Mouse (Mus musculus) naive thymus-derived CD4-positive, alpha-beta T cell, adult 2 months (primary cell): ENCODE data around the gene Sppl3.

Source experiments
- DNase-seq: peaks from one replicate; pipeline ENCODE4 v3.0.0-alpha.2; 2011; ENCODE audit warnings: low read depth

The Sppl3 gene

GRCm38 (mm10) chr5:115010577-115011216 is at the start of gene Sppl3:
Sppl3 (plus strand) TSS chr5:115011137.
- peak; percentile 97 for DNase-seq

GRCm38 (mm10) chr5:114961590-114962360 is 49.2 kb upstream of the Sppl3 start:
- DNase-seq = no peak

GRCm38 (mm10) chr5:114964315-114964966 is 46.5 kb upstream of the Sppl3 start:
- no peak for DNase-seq

DNA sequence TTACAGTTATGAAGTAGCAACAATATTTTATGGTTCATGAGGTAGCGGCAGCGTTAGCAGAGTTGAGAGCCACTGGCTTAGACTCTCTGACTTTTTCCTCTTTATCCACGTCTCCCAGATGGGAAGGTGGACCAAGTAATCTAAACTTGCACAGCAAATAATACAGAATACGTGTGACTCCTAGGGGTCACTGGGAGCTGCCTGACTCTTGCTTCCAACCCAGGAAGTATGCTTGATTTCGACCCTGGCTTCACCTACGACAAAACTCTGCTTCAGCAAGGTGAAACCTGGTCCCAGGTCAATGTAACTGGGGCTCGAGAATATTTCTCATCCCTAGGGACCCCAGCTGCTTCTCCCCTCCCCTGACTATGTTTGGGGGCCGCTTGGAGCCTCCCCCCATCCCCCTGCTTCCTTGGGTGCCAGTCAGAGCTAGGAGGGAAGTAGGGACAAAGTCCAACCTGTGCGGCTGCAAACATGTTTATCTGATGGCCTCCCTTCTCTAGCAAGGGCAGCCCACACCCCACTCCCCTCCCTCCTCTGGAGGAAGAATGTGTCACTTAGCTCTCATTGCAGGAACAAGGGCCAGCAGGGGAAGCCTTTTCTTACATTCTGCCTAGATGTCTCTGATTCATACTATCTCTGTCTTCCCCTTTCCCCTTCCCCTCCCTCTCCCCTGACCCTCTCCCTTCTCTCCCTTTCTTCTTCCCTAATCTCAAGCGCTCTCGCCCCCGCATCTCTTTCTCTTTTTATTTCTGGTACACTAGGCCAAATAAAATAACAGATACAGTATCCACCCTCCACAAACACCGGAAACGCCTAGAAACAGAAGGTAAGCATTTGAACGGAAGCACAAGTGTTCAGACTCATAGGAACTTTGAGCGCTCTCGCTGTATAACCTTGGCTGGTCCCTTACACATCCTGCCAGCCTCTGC is 45.7 kb upstream of the Sppl3 start:
- DNase-seq = peak; percentile 47

DNA sequence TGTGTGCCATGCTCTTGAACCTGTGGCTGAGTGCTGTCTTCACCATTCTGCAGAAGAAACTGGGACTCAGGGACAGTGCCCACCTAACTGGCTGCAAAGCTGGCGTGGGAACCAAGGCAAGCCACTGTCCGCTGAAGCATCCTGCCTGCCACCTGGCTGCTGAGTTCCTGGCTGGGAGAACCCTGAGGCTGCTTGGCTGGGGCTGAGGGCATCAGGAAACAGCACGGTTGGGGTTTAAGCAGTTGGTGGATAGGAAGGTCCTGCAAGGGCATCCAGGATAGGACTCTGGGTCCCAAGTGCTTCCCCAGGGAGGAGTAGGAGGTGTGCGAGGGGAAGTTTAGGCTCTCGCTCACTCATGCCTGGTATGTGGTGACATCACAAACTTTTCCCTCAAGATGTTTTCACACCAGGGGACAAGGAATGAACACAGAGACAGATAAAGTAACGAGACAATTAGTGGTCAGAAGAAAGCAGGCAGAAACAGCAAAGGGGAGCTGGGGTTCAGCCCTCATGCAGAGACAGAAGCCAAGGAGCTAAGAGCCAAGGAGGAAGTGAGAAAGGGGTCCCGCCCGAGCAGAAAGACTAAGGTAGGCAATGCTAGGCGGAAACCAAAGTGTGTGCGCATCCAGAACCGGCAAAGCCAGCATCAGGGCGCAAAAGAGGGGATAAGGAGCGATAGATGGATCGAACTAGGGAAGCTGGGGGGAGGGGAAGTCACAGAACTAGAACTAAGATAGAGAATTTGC is 43.2 kb upstream of the Sppl3 start:
- DNase-seq = no peak

DNA sequence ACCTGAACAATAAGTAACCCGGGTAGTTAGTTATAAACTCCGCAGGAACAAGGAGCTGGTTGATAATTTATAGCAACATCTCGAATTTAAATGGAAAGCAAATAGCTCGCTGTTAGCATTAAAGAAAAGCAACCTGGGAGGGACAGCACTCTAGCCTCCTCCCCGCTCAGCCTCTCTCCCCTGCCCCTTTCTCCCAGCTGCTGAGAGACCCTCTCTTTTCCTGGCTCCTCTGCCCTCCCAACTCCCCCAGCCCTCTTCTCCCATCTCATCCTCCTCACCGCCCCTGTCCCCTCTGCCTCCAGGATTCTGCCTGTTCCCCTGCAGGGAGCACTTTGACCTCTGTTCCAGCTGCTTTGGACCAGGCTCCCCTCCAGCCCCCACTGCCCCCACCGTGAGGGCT is 42.3 kb upstream of the Sppl3 start:
- no peak for DNase-seq

DNA sequence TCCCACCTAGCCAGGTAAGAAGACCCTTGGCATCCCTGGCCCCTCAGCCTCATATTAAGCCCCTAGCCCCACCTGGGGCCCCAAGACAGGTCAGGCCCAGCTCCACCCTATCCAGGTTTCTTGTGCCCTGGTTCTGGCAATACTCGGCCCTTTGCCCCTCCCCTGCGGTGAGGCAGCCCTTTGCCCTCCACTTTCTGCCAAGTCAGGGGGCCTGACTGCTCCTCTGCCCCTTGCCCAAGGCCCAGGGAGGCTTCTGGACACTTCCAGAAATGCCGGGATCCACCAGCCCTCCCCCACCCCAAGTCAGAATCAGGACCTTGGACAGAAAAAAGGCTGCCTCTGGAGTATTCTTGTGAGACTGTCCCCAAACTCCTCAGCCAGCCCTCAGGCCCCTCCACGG is 41.9 kb upstream of the Sppl3 start:
- DNase-seq = no peak

DNA sequence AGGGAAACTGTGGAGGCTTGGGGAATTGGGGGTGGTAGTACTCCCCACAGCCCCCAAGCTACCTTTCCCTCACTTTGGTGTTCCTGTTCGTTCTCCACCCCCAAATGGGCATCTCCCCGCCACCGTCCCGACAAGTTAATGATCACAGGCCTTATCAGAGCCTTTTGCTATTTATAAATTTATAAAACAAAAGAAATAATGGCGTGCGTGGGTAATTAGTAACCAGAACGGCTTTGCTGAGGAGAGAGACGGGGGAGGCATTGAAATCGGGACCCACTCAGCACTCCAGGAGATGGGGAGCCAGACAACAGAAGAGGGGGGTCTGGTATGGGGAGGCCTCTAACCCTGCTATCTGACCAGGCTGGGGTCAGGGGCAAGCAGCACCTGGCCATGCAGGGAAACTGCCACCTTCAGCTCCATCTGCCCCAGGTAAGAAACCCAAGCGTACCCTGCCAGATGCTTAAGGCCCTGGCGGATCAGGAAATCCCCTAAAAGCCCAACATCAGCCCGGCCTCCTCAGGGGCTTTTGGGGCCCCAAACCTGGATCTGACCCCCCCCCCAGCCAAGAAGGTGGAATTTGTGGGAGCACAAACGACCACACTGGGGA is 41.2 kb upstream of the Sppl3 start:
- no peak for DNase-seq

GRCm38 (mm10) chr5:114970824-114971227 is 40.1 kb upstream of the Sppl3 start, which contains the start of gene Hnf1a:
Hnf1a (minus strand) TSS chr5:114971094.
- DNase-seq = no peak

- DNase-seq = no peak
These were observed 38.7 kb upstream of the Sppl3 start for GRCm38 (mm10) chr5:114972201-114972600.

DNA sequence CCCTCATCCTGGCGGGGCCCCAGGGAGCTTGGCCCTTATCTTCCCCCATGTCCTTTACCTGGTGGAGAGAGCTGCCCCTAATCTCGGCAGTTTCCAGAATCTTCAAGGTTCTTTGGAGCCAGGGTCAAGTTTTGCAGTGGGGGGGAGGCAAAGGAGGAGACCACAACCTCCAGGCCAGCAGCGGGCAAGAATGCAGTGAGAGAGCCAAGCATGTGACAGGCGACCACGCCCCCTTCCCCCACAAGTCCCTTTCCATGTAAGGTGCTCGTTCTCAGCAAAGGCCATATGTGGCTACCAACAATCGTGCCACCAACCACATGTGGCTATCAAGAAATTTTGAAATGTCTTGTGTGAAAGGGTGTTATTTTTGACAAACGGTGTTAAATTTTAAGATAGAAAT is 37.8 kb upstream of the Sppl3 start:
- no peak for DNase-seq

DNA sequence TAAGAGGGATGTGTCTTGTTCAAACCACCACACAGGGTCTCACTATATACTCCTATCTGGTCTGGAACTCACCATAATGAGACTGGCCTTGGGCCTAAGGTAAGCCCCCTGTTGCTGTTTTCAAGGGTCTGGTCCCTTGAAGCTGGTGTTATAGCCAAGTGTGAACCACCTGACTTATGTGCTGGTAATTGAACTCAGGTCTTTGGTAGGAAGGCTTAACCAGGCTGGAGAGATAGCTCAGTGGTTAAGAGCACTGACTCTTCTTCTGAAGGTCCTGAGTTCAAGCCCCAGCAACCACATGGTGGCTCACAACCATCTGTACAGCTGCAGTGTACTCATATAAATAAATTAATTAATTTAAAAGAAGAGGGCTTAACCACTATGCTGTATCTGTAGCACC is 34.0 kb upstream of the Sppl3 start:
- DNase-seq = no peak

GRCm38 (mm10) chr5:114978473-114978872 is 32.5 kb upstream of the Sppl3 start:
- DNase-seq = no peak

- peak; percentile 69 for DNase-seq
These were observed 32.1 kb upstream of the Sppl3 start for GRCm38 (mm10) chr5:114978888-114979249.

- DNase-seq = peak; percentile 85
These were observed 31.5 kb upstream of the Sppl3 start for GRCm38 (mm10) chr5:114979250-114980121.

DNA sequence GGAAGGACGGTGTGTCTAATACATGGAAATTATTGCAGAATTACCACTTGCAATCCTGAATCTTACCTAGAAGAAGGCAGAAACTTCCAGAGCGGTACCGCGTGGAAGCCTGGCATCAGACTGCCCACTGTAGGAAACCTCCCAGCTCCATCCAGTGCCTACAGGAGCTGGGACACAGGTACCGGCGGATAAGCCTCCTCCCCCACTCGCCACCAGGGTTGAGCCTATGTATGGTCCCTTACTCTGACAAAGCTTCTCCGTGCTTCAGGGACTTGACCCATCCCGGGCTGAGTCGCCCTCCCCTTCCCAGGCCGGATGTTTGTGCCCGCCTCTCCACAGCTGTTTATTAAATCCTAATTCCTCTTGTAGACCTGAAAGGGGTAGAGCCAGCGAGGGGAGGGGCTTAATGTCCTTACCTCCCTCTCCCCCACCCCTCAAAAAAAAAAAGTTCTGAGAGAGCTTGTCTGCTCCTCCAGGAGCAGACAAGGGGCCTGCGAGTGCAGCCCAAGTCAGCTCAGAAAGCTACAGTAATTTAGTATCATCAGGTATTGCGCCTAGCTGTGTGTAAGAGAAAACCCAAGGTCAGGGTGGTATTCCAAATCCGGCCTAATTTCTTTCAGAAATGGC is 30.7 kb upstream of the Sppl3 start:
- no peak for DNase-seq

DNA sequence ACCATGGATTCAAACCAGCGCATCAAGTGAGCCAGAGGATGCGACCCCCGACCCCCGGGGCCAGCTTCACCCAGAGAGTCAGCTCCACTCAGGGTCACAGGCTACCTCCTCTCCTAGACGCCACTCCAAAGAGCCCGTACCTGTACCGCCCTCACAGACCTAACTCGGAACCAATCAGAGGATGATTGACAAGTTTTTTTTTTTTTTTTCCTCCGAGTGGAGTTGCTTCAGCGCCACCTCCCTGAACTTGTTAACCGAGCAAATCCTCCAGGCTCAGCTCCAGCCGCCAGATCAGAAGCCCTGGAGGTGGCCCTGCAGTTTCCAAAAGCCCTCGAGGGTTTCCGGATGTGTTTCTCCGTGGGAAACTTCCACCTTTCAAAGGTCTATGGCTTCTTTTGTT is 28.9 kb upstream of the Sppl3 start:
- DNase-seq = no peak

DNA sequence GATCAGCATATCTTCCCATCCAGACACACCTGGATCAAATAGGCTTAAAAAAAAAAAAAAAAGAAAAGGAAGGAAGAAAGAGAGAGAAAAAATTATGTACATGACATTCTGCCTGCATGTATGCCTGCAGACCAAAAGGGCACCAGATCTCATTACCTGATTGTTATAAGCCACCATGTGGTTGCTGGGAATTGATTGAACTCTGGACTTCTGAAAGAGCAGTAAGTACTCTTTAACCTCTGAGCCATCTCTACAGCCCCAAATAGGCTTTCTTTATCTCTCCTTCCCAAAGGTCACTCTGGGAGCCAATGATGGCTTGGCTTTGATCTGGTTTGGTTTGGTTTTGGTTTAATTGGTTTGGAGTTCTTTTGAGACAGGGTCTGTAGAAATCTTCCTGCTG is 25.9 kb upstream of the Sppl3 start:
- no peak for DNase-seq

GRCm38 (mm10) chr5:114996447-114996846 is 14.5 kb upstream of the Sppl3 start:
- peak; percentile 44 for DNase-seq
